Mouse (Mus musculus) adrenal gland, adult (tissue): ENCODE results near the gene BC037034.

Experiments
- DNase-seq, 2 experiments: peaks; one replicate each; pipeline ENCODE4 v3.0.0; 2022 to 2023; ENCODE audit warnings: low spot score in 1 of 2; ENCODE audit not compliant: inconsistent age in 2 of 2

BC037034 gene

GRCm38 (mm10) chr5:138263260-138264206, at the start of gene BC037034:
BC037034 (minus strand) TSS chr5:138264033.
- DNase-seq = peak; percentile 93 to 97

GRCm38 (mm10) chr5:138312795-138313194, 49.0 kb upstream of the BC037034 start:
- DNase-seq = no peak

- DNase-seq = no peak
These were observed 35.8 kb upstream of the BC037034 start for GRCm38 (mm10) chr5:138299613-138300012.

GRCm38 (mm10) chr5:138294158-138294557, 30.3 kb upstream of the BC037034 start:
- DNase-seq = no peak

- DNase-seq = no peak
These were observed 27.8 kb upstream of the BC037034 start for GRCm38 (mm10) chr5:138291638-138292037.

DNA sequence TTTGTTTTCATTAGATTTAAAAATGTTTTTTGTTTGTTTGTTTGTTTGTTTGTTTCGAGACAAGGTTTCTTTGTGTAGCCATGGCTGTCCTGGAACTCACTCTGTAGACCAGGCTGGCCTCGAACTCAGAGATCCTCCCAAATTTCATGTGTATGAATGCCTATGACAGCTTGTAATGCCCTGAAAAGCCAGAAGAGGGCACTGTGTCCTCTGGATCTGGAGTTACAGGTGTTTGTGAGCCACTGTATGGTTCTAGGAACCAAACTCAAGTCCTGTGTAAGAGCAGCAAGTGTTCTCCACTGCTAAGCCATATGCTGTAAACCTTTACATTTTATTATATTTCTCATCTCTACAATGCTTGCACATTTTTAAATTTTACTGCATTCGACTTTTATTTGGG, 24.0 kb upstream of the BC037034 start:
- DNase-seq = no peak

DNA sequence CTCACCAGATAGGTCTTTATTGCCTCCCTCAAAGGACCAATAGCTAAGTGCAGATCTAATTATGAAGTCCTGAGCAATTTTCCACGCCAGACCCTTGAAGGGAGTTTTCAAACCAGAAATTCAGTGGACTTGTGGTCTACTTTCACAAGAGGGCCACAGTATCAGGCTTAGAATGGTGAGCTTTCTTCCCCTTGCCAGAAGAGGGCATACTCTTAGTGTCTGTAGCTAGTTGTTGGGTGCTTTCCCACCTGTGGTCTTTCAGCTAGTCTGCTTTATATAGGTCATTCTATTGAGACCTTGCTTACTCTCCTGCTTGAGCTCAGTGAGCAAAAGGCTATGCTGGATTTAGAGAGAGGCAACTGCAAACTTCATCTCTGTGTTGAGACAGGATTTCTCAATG, 19.7 kb upstream of the BC037034 start:
- no peak for DNase-seq

DNA sequence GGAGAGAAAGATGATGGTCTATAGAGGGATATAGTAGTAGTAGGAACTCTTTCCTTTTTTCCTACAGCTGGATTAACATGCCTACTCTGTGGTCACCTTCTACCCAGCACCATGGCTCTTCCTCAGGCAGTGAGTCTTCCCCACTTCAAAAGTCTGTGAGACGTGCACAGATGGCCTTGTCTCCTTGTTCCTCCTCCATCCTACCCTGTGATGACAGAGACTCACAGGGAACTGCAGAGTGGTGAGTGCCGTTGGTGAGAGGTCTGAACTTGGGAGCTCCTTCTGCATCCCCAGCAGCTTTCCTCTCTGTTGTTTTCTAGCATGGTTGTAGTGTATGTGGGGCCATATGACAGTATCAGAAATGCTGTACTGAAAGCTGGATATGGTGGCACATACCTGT, 18.0 kb upstream of the BC037034 start:
- no peak for DNase-seq

DNA sequence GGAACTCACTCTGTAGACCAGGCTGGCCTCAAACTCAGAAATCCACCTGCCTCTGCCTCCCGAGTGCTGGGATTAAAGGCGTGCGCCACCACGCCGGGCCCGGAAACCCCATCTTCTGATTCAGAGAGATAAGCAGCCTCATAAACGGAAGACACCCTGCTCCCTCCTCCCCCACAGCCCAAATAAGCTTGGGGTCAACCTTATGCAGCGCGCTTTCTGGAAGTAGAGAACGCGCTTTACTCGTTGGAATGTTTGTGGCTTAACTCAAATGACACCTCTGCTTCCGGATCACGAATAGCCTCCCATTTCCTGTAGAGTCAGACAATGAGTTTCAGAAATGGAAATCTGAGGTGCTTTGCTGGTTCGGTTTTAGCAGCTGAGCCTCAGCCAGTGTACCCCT, 17.0 kb upstream of the BC037034 start:
- peak in 1 of 2 experiments; percentile 16 for DNase-seq

DNA sequence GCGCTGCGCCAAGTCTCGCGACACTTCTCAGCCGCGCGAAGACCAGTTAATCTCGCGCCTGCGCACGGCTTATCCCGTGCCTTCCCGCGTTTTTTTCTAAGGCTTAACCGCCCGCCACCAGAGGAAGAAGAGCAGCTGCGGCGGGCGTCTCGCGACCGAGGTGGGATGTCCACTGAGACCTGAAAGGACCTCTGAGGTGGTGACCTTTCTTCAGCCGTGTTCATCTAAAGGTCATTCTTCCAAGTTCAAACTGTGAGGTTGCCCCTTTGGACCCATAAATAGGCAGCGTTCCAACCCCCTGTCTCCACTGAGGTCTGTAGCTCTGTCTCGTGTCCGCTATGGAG, 16.6 kb upstream of the BC037034 start:
- no peak for DNase-seq

- DNase-seq = peak; percentile 86 to 92
These were observed 16.0 kb upstream of the BC037034 start, which contains the start of the genes Gm43720, Gpc2 and Stag3 for GRCm38 (mm10) chr5:138279585-138280424. Gm43720 (minus strand) TSS chr5:138279958. Gpc2 (minus strand) TSS chr5:138280005. Stag3 (plus strand) TSS chr5:138280240.

GRCm38 (mm10) chr5:138277994-138278393, 14.2 kb upstream of the BC037034 start:
- no peak for DNase-seq

DNA sequence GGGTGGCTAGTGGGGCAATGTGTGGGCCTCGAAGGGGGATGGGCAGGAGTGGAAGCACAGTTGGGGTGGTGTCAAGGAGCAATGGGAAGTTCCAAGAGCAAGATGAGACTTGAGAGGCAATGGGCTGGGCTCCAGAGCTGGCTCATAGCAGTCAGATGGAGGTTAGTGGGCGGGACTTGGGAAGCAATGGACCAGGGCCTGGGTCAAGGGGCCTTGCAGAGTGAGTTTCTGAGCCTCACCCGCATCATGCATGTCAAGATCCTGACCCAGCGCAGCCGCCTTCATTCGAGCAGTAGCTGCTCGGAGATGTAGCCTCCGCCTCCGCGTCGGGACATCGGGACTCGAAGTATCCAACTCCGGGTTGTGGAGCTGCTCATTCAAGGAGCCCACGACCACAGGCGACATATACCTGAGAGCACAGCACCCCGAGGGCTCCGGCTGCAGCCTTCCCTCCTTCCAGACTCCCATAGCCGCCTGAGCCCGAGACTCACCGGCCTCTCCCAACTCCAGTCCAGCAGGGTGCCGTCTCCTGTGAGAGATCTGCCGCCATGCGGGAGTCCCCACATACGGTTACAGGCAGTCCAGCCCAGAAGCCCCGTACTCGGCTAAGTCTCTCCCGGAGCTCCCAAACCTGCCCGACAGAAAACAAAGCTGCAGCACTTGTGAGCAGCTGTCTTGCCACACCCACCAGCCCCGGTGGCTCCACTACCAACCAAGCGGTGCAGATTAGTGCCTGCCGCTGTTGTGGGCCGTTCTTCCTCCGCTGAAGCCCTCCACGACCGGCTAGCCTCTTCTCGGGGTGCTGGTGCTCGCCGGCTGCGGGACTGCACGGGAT, 11.6 kb upstream of the BC037034 start:
- DNase-seq = peak in 1 of 2 experiments; percentile 33

GRCm38 (mm10) chr5:138274186-138274585, 10.4 kb upstream of the BC037034 start:
- DNase-seq = no peak

DNA sequence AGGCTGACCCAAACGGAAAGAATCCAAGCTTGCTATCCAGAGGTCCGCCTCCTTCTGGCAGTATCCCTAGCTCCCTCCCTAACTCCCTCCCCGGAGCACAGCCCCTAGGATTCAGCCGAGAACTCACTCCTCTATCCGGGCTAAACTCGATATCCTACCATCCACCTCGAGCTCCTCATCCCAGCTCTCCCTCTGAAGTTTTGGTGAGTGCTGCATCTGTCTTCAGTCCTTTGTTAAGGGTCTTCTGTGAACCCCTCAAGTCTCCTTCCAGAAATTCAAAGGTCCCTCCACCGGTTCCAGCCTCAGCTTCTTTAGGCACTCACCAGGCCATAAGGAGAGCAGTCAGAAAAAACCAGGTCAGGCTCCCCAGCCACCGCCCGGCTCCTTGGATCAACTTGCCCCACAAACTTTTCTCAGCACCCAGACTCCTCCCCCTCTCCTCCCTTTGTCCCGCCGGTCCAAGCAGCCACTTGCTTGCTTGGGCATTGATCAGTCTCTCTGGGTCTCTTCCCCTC, 8.6 kb upstream of the BC037034 start, which contains the start of gene Gal3st4:
TSS of gene Gal3st4 (minus strand) at position 432 of the 515 bp plus-strand sequence.
- DNase-seq = peak in 1 of 2 experiments; percentile 26

DNA sequence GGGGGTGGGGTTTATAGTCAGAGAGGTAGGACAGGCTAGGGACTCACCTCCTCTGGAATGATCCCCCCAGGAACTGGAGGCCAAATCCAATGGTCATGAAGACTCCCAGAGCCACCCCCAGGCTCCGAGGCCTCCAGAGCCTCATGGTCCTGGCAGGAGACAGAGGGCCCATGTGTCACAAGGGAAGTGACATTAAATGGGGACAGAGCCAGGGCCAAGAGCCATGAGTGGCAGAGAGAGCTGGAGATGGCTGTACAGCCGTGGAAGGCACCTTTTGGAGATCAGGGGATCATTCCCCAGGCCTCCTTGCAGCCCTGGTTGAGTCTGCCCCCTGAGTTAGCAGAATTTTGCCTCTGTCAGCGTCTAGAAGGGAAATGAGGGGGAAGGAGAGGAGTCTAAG, 7.4 kb upstream of the BC037034 start:
- peak in 1 of 2 experiments; percentile 26 for DNase-seq

GRCm38 (mm10) chr5:138268980-138269379, 5.1 kb upstream of the BC037034 start:
- DNase-seq = no peak

GRCm38 (mm10) chr5:138267114-138267513, 3.3 kb upstream of the BC037034 start:
- peak in 1 of 2 experiments; percentile 14 for DNase-seq

DNA sequence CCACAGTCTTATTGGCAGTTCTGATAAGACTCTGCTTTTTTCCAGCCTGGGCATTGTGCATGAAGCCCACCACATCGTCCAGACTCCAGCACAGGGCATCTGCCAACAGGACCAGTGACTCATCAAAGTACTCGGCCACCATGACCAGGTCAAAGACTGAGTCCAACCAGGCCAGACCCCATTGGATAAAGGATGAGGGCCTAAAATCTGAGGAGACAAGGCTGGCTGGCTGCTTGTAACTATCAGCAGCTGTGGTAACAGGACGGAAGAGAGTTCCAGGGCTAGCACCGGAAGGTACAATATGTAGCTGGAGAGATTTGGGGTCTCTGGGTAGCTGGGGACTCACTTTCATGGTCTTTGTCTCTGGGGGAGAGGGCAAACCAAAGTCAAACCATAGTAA, 1.9 kb upstream of the BC037034 start:
- peak in 1 of 2 experiments; percentile 12 for DNase-seq

GRCm38 (mm10) chr5:138264207-138264578, 360 bp upstream of the BC037034 start:
- no peak for DNase-seq
